Mouse (Mus musculus) E14TG2a.4 (cell line): Measurements from ENCODE around the gene Tnfsf8.

Source experiments
- CTCF ChIP-seq: conservative IDR thresholded peaks from 2 replicates; pipeline ENCODE4 v1.5.1; 2014; ENCODE audit warnings: low read length
- NANOG ChIP-seq: IDR thresholded peaks from 2 replicates; pipeline ENCODE4 v1.6.1; 2014; ENCODE audit warnings: borderline replicate concordance, low read length, mixed read lengths
- POU5F1 ChIP-seq: IDR thresholded peaks from 2 replicates; pipeline ENCODE4 v1.6.1; 2014; ENCODE audit warnings: low read length, borderline replicate concordance

- TF ChIP-seq CTCF (no peak), NANOG (no peak), POU5F1 (no peak)
Observed at GRCm38 (mm10) chr4:63907473-63907872, 46.3 kb upstream of the Tnfsf8 start.
